Comparison of ENCODE assay signal across 9 mouse cellular contexts in the genomic region with DNA sequence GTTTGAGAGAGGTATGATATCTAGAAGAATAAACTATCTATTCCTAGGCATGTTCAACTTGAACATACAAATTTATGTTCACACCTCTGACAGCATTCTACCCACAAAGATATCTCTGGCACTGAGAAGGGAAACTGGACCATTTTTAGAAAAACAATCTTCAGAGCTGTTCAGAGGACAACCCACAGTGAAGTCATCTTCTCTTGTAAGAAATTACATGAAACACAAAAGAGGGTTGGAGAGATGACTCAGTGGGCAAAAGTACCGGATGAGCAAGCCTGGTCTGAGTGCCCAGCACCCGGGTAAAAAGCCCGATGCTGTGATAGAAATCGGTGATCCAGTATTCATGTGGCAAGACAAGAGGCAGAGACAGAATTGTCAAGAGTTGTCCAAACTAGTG. TPM values are rescaled to one million over a fixed set of nuclear protein-coding genes. Genes with fewer than 3 reads are reported as not detected.
"Had no signal": no experiment of that assay in that cellular context is flagged by ENCODE, and none has a peak within 500 bp of the region (broad histone marks: within the 10 kb centered on the region; RNA-seq: fewer than 3 reads in every experiment).

No protein-coding gene starts in this region.

- DNase-seq: kidney, adult 18-20 months; kidney, postnatal 10 days; kidney, postnatal 4 days; liver; lung, adult 18-20 months; lung, postnatal 36 days; thymus, adult 2 months; thymus, postnatal 25 days had no signal

RNA-seq across cellular contexts. Expression of a gene that starts 43.1 kb away (rescaled TPM):
- total RNA-seq: megakaryocyte progenitor cell, adult 5-6 weeks had no signal
